Mouse (Mus musculus): ENCODE results near the gene Ric3.
"Not testable (repeated sequence)": the region's sequence is repeated elsewhere in the genome, so short reads cannot be mapped to it uniquely, and the experiment has no call there.

The Ric3 gene

GRCm38 (mm10) chr7:109083113-109083812 is at the start of gene Ric3:
Gene Ric3, minus strand, starts transcription at chr7:109083331.
- DNase-seq: peak; percentile 3

- no peak for DNase-seq
Observed at GRCm38 (mm10) chr7:109131565-109131964, 48.4 kb upstream of the Ric3 start.

GRCm38 (mm10) chr7:109129946-109130686 is 47.0 kb upstream of the Ric3 start:
- DNase-seq: no peak

- DNase-seq: no peak
Observed at GRCm38 (mm10) chr7:109129442-109129841, 46.3 kb upstream of the Ric3 start.

- DNase-seq: no peak
Observed at GRCm38 (mm10) chr7:109115929-109116328, 32.8 kb upstream of the Ric3 start.

- not testable (repeated sequence) for DNase-seq
Observed at GRCm38 (mm10) chr7:109115488-109115887, 32.4 kb upstream of the Ric3 start.

GRCm38 (mm10) chr7:109114950-109115349 is 31.8 kb upstream of the Ric3 start:
- DNase-seq: no peak

GRCm38 (mm10) chr7:109111000-109111399 is 27.9 kb upstream of the Ric3 start:
- DNase-seq: no peak

GRCm38 (mm10) chr7:109104894-109105293 is 21.8 kb upstream of the Ric3 start:
- DNase-seq: no peak

GRCm38 (mm10) chr7:109101167-109101566 is 18.0 kb upstream of the Ric3 start:
- no peak for DNase-seq

- DNase-seq: peak; percentile 12
Observed at GRCm38 (mm10) chr7:109098145-109099018, 15.3 kb upstream of the Ric3 start.

- DNase-seq: no peak
Observed at GRCm38 (mm10) chr7:109097203-109097602, 14.1 kb upstream of the Ric3 start.

- DNase-seq: no peak
Observed at GRCm38 (mm10) chr7:109096618-109097017, 13.5 kb upstream of the Ric3 start.

GRCm38 (mm10) chr7:109094294-109094693 is 11.2 kb upstream of the Ric3 start:
- no peak for DNase-seq

GRCm38 (mm10) chr7:109091316-109091715 is 8.2 kb upstream of the Ric3 start:
- DNase-seq: not testable (repeated sequence)

GRCm38 (mm10) chr7:109086946-109087345 is 3.8 kb upstream of the Ric3 start:
- DNase-seq: no peak

- no peak for DNase-seq
Observed at GRCm38 (mm10) chr7:109083813-109084184, 668 bp upstream of the Ric3 start.

GRCm38 (mm10) chr7:109082269-109083112 is 640 bp downstream of the Ric3 start:
- peak; percentile 38 for DNase-seq

GRCm38 (mm10) chr7:109072326-109072725 is 10.8 kb downstream of the Ric3 start:
- DNase-seq: no peak

GRCm38 (mm10) chr7:109069641-109070040 is 13.5 kb downstream of the Ric3 start:
- DNase-seq: no peak

- DNase-seq: no peak
Observed at GRCm38 (mm10) chr7:109059536-109059935, 23.6 kb downstream of the Ric3 start.

GRCm38 (mm10) chr7:109050831-109051230 is 32.3 kb downstream of the Ric3 start:
- no peak for DNase-seq

Measured in lung, postnatal 14 days (tissue).